Mouse (Mus musculus) 3T3-L1 (cell line): ENCODE measurements around the gene Lipo4.
"Not testable (repeated sequence)": the region's sequence is repeated elsewhere in the genome, so short reads cannot be mapped to it uniquely, and the experiment has no call there.

ENCODE experiments used
- DNase-seq: peaks from one replicate; pipeline ENCODE4 v3.0.0-alpha.2; 2015; ENCODE audit warnings: low read depth, low spot score

The Lipo4 gene

DNA sequence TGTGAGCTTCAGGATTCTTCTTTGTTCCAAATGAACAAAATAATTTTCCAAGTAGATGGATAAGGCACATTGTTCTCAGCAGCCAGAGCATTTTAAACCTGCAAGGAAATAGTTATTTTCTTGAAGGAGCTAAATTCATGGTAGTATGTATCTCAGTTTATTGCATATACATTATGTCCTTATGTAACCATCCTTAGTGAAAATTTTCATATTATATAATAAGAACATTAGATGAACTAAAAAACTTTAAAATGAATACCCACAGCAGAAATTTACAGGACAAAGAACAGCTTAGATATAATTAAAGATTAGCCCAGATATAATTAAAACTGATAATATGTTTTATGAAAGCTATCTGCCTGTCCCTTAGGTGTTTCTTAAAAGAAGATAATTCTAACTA lies at the start of gene Lipo4:
Gene Lipo4, minus strand, starts transcription at position 101 of the 400 bp plus-strand sequence.
- DNase-seq, result no peak

- DNase-seq, result not testable (repeated sequence)
Observed at GRCm38 (mm10) chr19:33456426-33456825, 61.2 kb downstream of the Lipo4 start.

DNA sequence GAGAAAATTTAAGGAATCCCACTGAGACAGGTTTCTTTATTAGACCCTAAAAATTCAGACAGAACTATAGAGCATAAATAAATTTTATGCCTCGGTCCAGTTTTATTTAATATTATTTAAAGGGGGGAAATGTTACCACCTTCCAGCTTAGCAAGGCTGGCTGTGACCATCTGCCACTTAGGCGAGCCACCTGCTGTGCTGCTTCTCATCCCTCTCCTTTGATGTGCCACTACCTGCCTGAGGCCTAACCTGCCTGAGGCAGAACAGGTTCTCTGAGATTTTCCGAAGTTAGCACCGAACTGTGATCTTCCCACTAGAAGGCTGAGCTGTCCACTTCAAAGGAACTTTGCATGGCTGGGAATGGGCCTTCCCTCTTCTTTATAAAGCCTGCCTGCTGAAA lies 63.9 kb downstream of the Lipo4 start:
- no peak for DNase-seq
